Mouse (Mus musculus): ENCODE results near the gene Cntnap2. TPM values are rescaled to one million over a fixed set of nuclear protein-coding genes. Genes with fewer than 3 reads are reported as not detected.

Cntnap2 gene
- polyA plus RNA-seq, 1 experiment from 2014 or later = 6.9 TPM

DNA sequence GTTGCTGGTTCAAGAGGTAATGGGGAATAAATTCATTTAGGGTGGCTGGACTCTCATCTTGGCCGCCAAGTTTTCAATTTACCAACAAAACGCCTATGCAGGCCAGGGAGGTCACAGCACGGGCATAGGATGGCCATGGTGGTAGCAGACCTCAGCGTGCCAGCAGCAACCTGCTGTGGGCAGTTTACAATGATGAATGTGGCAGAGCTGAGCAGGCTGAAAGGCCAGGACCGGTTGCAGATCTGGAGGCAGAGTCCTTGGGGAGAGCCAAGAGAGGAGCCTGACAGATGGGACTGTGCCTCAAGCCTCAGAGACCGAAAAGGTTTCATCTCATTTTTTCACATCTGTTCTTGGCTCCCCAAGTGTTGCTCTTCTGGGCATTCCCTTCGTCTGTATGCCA is 322.0 kb downstream of the Cntnap2 start:
- 58% methylated on average over 7 of the region's 7 CpGs for WGBS
- Histone ChIP-seq H3K4me1 (ENCODE audit: control insufficient read depth, insufficient read depth, low read length) (no peaks in the 10 kb centered on the region), H3K9ac (ENCODE audit: low read length) (no peak overlapping the region), H3K27me3 (ENCODE audit: control insufficient read depth, insufficient read depth, low read length) (no peaks in the 10 kb centered on the region), H3K9me3 (ENCODE audit: control insufficient read depth, low read length) (no peaks in the 10 kb centered on the region), H3K27ac (ENCODE audit: low read depth, low read length) (no peak overlapping the region), H3K4me2 (ENCODE audit: low read depth) (no peak overlapping the region), H3K36me3 (ENCODE audit: control insufficient read depth, insufficient read depth, low read length) (no peaks in the 10 kb centered on the region), H3K4me3 (ENCODE audit: low read depth, low read length) (no peak overlapping the region)
- DNase-seq (ENCODE audit: low spot score) (peak; percentile 25), ATAC-seq (ENCODE audit: insufficient read depth, low FRiP score, low TSS enrichment) (no peak)

DNA sequence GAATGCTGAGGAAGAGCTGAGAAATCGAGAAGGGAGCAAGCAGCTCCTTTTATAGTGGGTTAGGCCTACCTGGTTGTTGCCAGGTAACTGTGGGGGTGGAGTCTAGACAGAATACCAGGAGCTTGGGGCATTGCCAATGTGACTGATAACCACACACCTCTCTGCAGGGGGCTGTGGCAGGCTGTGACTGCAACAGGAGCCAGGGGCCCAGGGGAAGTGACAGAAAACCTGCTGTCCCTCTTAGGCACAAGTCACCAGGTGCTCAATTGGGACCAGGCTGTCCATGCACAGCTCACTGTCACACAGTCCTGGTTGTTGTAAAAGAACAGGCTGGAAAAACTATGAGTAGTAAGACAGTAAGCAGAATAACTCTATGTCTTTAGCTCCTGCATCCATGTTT is 329.9 kb downstream of the Cntnap2 start:
- Histone ChIP-seq H3K4me2 (ENCODE audit: low read depth) (no peak overlapping the region), H3K9ac (ENCODE audit: low read length) (no peak overlapping the region), H3K4me1 (ENCODE audit: control insufficient read depth, insufficient read depth, low read length) (no peaks in the 10 kb centered on the region), H3K27ac (ENCODE audit: low read depth, low read length) (no peak overlapping the region), H3K4me3 (ENCODE audit: low read depth, low read length) (no peak overlapping the region), H3K36me3 (ENCODE audit: control insufficient read depth, insufficient read depth, low read length) (no peaks in the 10 kb centered on the region), H3K27me3 (ENCODE audit: control insufficient read depth, insufficient read depth, low read length) (no peaks in the 10 kb centered on the region), H3K9me3 (ENCODE audit: control insufficient read depth, low read length) (no peaks in the 10 kb centered on the region)
- no peak for DNase-seq (ENCODE audit: low spot score)
- no peak for ATAC-seq (ENCODE audit: insufficient read depth, low FRiP score, low TSS enrichment)
- WGBS = 35% methylated on average over 1 of the region's 1 CpGs

DNA sequence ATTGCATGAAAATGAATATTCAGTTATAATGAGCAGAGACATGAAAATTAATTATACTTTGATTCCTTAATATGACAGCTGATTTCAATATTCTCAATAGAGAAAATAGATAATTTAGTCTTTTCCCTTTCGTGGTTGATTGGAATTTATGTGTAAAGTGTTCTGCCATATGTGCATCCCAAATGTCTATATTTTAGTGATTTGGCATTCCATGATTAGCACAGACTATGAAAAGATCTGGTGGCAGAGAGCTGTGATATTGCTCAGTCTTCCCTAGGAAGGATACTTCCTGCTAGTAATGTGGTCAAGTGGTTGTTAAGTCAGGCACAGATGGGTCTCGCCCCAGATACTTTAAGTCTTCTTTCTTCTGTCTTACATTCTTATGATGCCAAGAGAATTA is 354.5 kb downstream of the Cntnap2 start:
- Histone ChIP-seq H3K4me2 (ENCODE audit: low read depth) (no peak overlapping the region), H3K4me3 (ENCODE audit: low read depth, low read length) (no peak overlapping the region), H3K27ac (ENCODE audit: low read depth, low read length) (no peak overlapping the region), H3K27me3 (ENCODE audit: control insufficient read depth, insufficient read depth, low read length) (no peaks in the 10 kb centered on the region), H3K4me1 (ENCODE audit: control insufficient read depth, insufficient read depth, low read length) (no peaks in the 10 kb centered on the region), H3K36me3 (ENCODE audit: control insufficient read depth, insufficient read depth, low read length) (no peaks in the 10 kb centered on the region), H3K9ac (ENCODE audit: low read length) (no peak overlapping the region), H3K9me3 (ENCODE audit: control insufficient read depth, low read length) (no peaks in the 10 kb centered on the region)
- 87% methylated on average over 2 of the region's 2 CpGs for WGBS
- DNase-seq (ENCODE audit: low spot score) (no peak), ATAC-seq (ENCODE audit: insufficient read depth, low FRiP score, low TSS enrichment) (no peak)

DNA sequence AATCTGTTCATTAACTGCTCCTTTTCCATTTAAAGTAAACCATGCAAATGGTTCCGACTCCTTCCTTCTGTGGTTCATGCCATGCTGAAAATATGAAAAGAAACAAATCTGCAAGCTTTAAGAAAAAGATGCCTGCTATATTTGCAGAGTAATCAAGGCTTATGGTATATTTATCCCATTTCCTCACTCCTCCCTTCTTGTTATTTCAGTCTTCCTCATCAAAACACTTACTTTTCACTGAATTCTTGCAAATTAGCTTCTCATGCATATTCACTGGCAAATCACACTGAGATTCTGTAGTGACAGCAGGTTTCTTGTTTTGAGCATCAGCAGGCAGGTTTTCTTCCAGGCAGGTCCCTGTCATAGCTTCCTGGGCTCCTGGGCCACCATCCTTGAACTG is 396.3 kb downstream of the Cntnap2 start:
- H3K4me2 ChIP-seq (ENCODE audit: low read depth) = no peak overlapping the region
- ATAC-seq (ENCODE audit: insufficient read depth, low FRiP score, low TSS enrichment) = no peak
- no peak overlapping the region for H3K27ac ChIP-seq (ENCODE audit: low read depth, low read length)
- H3K9ac ChIP-seq (ENCODE audit: low read length) = no peak overlapping the region
- no peaks in the 10 kb centered on the region for H3K27me3 ChIP-seq (ENCODE audit: control insufficient read depth, insufficient read depth, low read length)
- no peaks in the 10 kb centered on the region for H3K36me3 ChIP-seq (ENCODE audit: control insufficient read depth, insufficient read depth, low read length)
- H3K4me3 ChIP-seq (ENCODE audit: low read depth, low read length) = no peak overlapping the region
- no peak for DNase-seq (ENCODE audit: low spot score)
- WGBS = 97% methylated on average over 1 of the region's 1 CpGs
- no peaks in the 10 kb centered on the region for H3K9me3 ChIP-seq (ENCODE audit: control insufficient read depth, low read length)
- no peaks in the 10 kb centered on the region for H3K4me1 ChIP-seq (ENCODE audit: control insufficient read depth, insufficient read depth, low read length)

DNA sequence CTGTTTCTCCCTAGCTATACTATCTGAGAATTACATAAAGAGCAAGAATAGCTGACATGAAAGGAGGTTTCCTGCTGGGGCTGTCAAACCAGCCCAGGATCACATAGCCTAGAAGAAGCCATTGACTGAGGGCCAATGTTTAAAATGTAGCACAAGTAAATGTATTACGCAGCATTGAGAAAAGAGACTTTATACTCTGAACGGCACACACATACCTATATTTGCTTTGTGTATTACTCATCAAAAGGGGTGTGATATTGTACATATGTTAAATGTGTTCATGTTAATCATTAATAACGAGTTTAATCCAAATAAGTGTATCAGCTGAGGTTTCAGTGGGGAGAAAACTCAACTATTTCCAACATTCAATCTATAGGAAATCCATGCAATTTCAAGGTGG is 459.1 kb downstream of the Cntnap2 start:
- no peaks in the 10 kb centered on the region for H3K9me3 ChIP-seq (ENCODE audit: control insufficient read depth, low read length)
- no peaks in the 10 kb centered on the region for H3K27me3 ChIP-seq (ENCODE audit: control insufficient read depth, insufficient read depth, low read length)
- no peaks in the 10 kb centered on the region for H3K36me3 ChIP-seq (ENCODE audit: control insufficient read depth, insufficient read depth, low read length)
- H3K4me2 ChIP-seq (ENCODE audit: low read depth) = no peak overlapping the region
- no peaks in the 10 kb centered on the region for H3K4me1 ChIP-seq (ENCODE audit: control insufficient read depth, insufficient read depth, low read length)
- DNase-seq (ENCODE audit: low spot score) (no peak), ATAC-seq (ENCODE audit: insufficient read depth, low FRiP score, low TSS enrichment) (no peak)
- 78% methylated on average over 3 of the region's 3 CpGs for WGBS
- H3K9ac ChIP-seq (ENCODE audit: low read length) = no peak overlapping the region
- H3K27ac ChIP-seq (ENCODE audit: low read depth, low read length) = no peak overlapping the region
- H3K4me3 ChIP-seq (ENCODE audit: low read depth, low read length) = no peak overlapping the region

DNA sequence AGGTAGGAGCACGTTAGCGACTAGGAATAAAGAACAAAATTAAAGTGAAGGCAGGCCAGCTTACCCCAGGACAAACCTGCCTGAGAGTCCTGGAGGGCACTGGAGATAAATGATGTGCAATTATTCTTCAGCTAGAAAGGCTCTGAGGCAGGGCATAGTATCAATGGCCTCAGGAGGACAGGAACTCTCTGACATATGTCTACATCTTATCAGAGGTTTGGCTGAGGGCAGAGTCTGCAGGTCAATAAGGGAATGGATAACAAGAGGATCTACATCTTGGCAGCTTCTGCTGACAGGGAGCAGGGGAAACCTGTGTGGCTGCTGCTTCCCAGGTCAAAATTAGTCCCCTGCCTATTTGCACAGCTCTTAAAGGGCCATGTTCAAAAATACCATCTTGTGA is 477.8 kb downstream of the Cntnap2 start:
- H3K4me1 ChIP-seq (ENCODE audit: control insufficient read depth, insufficient read depth, low read length) = no peaks in the 10 kb centered on the region
- DNase-seq (ENCODE audit: low spot score) (no peak), ATAC-seq (ENCODE audit: insufficient read depth, low FRiP score, low TSS enrichment) (no peak)
- no peak overlapping the region for H3K9ac ChIP-seq (ENCODE audit: low read length)
- no peaks in the 10 kb centered on the region for H3K27me3 ChIP-seq (ENCODE audit: control insufficient read depth, insufficient read depth, low read length)
- 63% methylated on average over 2 of the region's 2 CpGs for WGBS
- H3K27ac ChIP-seq (ENCODE audit: low read depth, low read length) = no peak overlapping the region
- H3K9me3 ChIP-seq (ENCODE audit: control insufficient read depth, low read length) = no peaks in the 10 kb centered on the region
- H3K36me3 ChIP-seq (ENCODE audit: control insufficient read depth, insufficient read depth, low read length) = no peaks in the 10 kb centered on the region
- H3K4me3 ChIP-seq (ENCODE audit: low read depth, low read length) = no peak overlapping the region
- H3K4me2 ChIP-seq (ENCODE audit: low read depth) = no peak overlapping the region

DNA sequence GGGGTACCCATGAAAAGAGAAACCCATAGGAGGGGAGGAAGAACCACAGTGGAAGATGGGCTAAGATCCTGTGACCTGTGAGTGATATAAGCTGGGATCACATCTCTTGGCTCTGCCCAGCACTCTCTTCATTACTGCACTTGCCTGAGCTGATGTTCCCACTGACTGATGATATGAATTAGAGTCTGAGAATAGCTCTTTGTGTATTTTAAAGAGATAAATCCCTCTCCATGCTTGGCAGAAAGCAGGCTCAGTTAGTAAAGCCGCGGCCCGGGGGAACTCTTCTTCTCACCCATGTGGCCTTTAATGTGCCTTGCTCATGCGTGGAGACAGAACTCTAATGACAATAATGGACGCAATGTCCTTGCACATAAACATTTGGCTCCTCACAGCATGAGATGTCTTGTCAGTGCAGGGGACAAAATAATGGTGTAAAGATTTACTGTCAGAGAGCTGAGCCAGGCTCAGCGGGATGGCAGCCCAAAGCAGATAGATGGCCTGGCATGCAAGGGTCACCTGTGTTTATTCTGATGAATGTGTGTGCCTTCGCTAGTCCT is 485.2 kb downstream of the Cntnap2 start:
- H3K9ac ChIP-seq (ENCODE audit: low read length) = no peak overlapping the region
- H3K36me3 ChIP-seq (ENCODE audit: control insufficient read depth, insufficient read depth, low read length) = no peaks in the 10 kb centered on the region
- H3K27me3 ChIP-seq (ENCODE audit: control insufficient read depth, insufficient read depth, low read length) = no peaks in the 10 kb centered on the region
- H3K4me1 ChIP-seq (ENCODE audit: control insufficient read depth, insufficient read depth, low read length) = peaks cover 3% of the 10 kb centered on the region; the same call in 1 of the 2 replicates
- no peak overlapping the region for H3K27ac ChIP-seq (ENCODE audit: low read depth, low read length)
- DNase-seq (ENCODE audit: low spot score) = peak; percentile 56
- no peak overlapping the region for H3K4me3 ChIP-seq (ENCODE audit: low read depth, low read length)
- 24% methylated on average over 7 of the region's 7 CpGs for WGBS
- H3K4me2 ChIP-seq (ENCODE audit: low read depth) = no peak overlapping the region
- no peaks in the 10 kb centered on the region for H3K9me3 ChIP-seq (ENCODE audit: control insufficient read depth, low read length)
- ATAC-seq (ENCODE audit: insufficient read depth, low FRiP score, low TSS enrichment) = peak; percentile 92

DNA sequence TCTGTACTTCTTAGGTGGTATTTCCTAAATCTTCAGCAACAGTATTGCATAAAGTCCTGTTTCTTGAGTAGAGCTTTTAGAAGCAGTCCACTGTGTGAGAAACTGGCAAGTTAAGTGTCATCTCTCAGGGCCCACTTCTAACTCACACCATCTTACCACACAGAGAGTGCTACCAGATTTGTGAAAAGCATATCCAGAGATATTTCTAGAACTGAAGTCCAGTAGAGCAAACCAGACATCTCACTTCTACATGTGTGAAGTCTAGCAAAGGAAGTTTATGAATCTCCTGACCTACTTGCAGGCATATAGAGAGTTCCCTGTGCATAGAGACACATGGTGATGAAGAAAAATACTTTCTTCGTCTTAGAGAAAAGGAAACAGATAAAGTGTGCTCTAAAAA is 500.6 kb downstream of the Cntnap2 start:
- Histone ChIP-seq H3K4me2 (ENCODE audit: low read depth) (no peak overlapping the region), H3K9ac (ENCODE audit: low read length) (no peak overlapping the region), H3K4me3 (ENCODE audit: low read depth, low read length) (no peak overlapping the region), H3K27ac (ENCODE audit: low read depth, low read length) (no peak overlapping the region), H3K9me3 (ENCODE audit: control insufficient read depth, low read length) (no peaks in the 10 kb centered on the region), H3K27me3 (ENCODE audit: control insufficient read depth, insufficient read depth, low read length) (no peaks in the 10 kb centered on the region), H3K36me3 (ENCODE audit: control insufficient read depth, insufficient read depth, low read length) (no peaks in the 10 kb centered on the region), H3K4me1 (ENCODE audit: control insufficient read depth, insufficient read depth, low read length) (no peaks in the 10 kb centered on the region)
- WGBS = 78% methylated on average over 1 of the region's 1 CpGs
- ATAC-seq (ENCODE audit: insufficient read depth, low FRiP score, low TSS enrichment) (no peak), DNase-seq (ENCODE audit: low spot score) (no peak)

DNA sequence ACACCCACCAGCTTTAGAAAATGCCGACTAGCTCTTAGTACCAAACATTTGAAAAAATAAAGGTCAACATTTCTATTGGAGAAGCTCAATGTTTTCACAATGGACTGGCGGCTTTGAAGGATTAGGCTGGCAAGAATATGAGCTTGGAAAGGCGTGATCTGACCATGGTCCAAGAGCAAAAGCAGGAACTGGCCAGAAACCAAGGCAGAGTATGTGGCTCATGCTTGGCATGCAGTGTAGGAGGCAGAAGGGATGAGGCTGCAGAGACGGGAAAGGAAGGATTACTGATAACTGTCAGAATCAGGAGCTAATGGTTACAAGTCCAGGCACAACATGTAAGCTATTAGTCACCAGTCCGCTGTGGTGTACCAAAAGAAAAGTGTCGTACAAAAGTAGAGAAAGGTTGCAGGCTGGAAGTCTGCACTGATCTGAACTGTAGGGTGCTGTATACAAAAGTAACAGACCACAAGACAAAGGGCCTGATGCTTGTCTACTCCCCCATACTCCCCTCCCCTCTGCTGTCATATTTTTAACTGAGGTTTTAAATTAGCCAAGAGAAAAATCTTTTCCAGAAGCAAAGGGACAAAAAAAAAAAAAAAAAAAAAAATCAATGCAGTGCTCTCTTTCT is 525.4 kb downstream of the Cntnap2 start:
- H3K4me3 ChIP-seq (ENCODE audit: low read depth, low read length) = no peak overlapping the region
- ATAC-seq (ENCODE audit: insufficient read depth, low FRiP score, low TSS enrichment) (no peak), DNase-seq (ENCODE audit: low spot score) (no peak)
- H3K4me2 ChIP-seq (ENCODE audit: low read depth) = no peak overlapping the region
- no peaks in the 10 kb centered on the region for H3K36me3 ChIP-seq (ENCODE audit: control insufficient read depth, insufficient read depth, low read length)
- no peaks in the 10 kb centered on the region for H3K9me3 ChIP-seq (ENCODE audit: control insufficient read depth, low read length)
- no peaks in the 10 kb centered on the region for H3K4me1 ChIP-seq (ENCODE audit: control insufficient read depth, insufficient read depth, low read length)
- no peaks in the 10 kb centered on the region for H3K27me3 ChIP-seq (ENCODE audit: control insufficient read depth, insufficient read depth, low read length)
- H3K9ac ChIP-seq (ENCODE audit: low read length) = no peak overlapping the region
- no peak overlapping the region for H3K27ac ChIP-seq (ENCODE audit: low read depth, low read length)
- 91% methylated on average over 6 of the region's 6 CpGs for WGBS

Data from neural tube, embryonic 11.5 days (tissue).